Mouse (Mus musculus) megakaryocyte, embryonic 14.5 days (primary cell): ENCODE measurements around the gene Cdadc1.

Source experiments
- FLI1 ChIP-seq: IDR thresholded peaks from 2 replicates; pipeline ENCODE4 v1.6.1; 2012; ENCODE audit warnings: low read length, inconsistent platforms, mixed read lengths
- GATA1 ChIP-seq: IDR thresholded peaks from 3 replicates; pipeline ENCODE4 v1.6.1; 2012; ENCODE audit warnings: mixed read lengths, low read length, inconsistent platforms, borderline replicate concordance

DNA sequence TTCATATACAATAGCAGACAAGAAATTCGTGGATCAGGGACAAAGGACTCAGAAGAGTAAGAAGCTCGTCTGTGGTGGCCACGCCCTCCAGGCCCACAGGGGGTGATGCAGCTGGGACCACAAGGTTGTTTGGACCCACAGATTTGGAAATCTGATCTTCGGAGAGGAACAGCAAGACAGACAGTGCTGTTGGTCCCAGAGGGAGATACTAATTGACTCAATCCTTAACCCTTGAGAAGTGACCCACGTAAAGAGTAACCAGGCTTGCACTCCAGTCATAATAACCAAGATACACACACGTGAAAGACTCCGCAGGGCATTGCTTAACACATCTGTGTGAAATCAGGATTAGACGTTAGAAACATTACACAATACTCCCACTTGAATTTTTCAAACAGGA, 5.9 kb downstream of the Cdadc1 start:
- TF ChIP-seq GATA1 (no peak), FLI1 (no peak)
